Mouse (Mus musculus) heart, postnatal 0 days (tissue): ENCODE measurements around the gene Fam3b.

Source experiments
- CTCF ChIP-seq: IDR thresholded peaks from 2 replicates; pipeline ENCODE4 v1.5.1; 2016; ENCODE audit warnings: antibody characterized with exemption, control low read depth, low read depth
- EP300 ChIP-seq: IDR thresholded peaks from 2 replicates; pipeline ENCODE4 v1.6.1; 2016; ENCODE audit warnings: antibody characterized with exemption, low read depth

DNA sequence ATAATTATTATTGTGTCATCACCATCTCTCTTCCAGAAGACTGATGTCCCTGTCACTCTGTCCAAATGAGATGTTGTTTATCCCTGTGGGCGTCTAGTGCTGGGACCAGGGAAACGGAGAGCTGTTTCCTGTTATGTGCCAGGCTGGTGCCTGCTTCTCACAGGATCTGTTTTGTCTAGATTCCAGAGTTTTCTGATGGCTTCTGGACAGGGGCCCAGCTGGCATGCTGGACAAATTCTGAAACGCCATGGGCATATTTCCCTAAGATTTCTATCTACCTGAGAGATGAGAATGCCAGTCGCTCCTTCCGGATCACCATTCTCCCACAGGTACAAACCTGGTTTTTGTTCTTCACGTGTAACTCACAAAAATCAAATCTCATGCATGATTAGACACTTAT is 92.9 kb downstream of the Fam3b start:
- TF ChIP-seq EP300: no peak
- no peak for TF ChIP-seq CTCF
